Mouse (Mus musculus) ES-Bruce4 (cell line): ENCODE data around the gene Fbxo5. TPM values are rescaled to one million over a fixed set of nuclear protein-coding genes. Genes with fewer than 3 reads are reported as not detected.
A peak's percentile ranks its signal among the peaks of the same experiment; 100 is the strongest.

ENCODE experiments used
- H3K27ac ChIP-seq: 2 replicates; pipeline ENCODE4 v1.5.1; 2012; ENCODE audit warnings: low read length, inconsistent platforms; ENCODE audit not compliant: insufficient read depth
- H3K27me3 ChIP-seq: 2 replicates; pipeline ENCODE4 v1.6.1; 2012; ENCODE audit warnings: mild to moderate bottlenecking, low read length, inconsistent platforms; ENCODE audit not compliant: control insufficient read depth, poor library complexity, insufficient read depth, severe bottlenecking
- H3K36me3 ChIP-seq: 2 replicates; pipeline ENCODE4 v1.6.1; 2012; ENCODE audit warnings: inconsistent platforms, mild to moderate bottlenecking, low read length, moderate library complexity; ENCODE audit not compliant: control insufficient read depth, poor library complexity, insufficient read depth, severe bottlenecking
- H3K4me1 ChIP-seq: one replicate; pipeline ENCODE4 v1.8.1; 2011; ENCODE audit warnings: low read length; ENCODE audit not compliant: control insufficient read depth, insufficient read depth
- H3K4me3 ChIP-seq: 2 replicates; pipeline ENCODE4 v1.5.1; 2011; ENCODE audit warnings: low read depth, mild to moderate bottlenecking, low read length
- H3K9ac ChIP-seq: 2 replicates; pipeline ENCODE4 v1.6.1; 2012; ENCODE audit warnings: low read depth, mild to moderate bottlenecking, inconsistent platforms; ENCODE audit not compliant: poor library complexity, severe bottlenecking
- H3K9me3 ChIP-seq: replicated peaks from 2 replicates; pipeline ENCODE4 v1.6.1; 2012; ENCODE audit warnings: mild to moderate bottlenecking, low read length, inconsistent platforms; ENCODE audit not compliant: control insufficient read depth, poor library complexity, insufficient read depth, severe bottlenecking
- CTCF ChIP-seq: IDR thresholded peaks from one replicate; pipeline ENCODE4 v1.8.1; 2011; ENCODE audit warnings: low read depth, low read length
- EP300 ChIP-seq: IDR thresholded peaks from 2 replicates; pipeline ENCODE4 v1.6.1; 2011; ENCODE audit warnings: low read depth, low read length; ENCODE audit not compliant: insufficient read depth
- POLR2A ChIP-seq: IDR thresholded peaks from one replicate; pipeline ENCODE4 v1.8.1; 2011; ENCODE audit warnings: low read length; ENCODE audit not compliant: insufficient read depth
- polyA plus RNA-seq: library from polyadenylated mRNA; stranded (reverse); fragments of >200 nt; gene quantifications from 2 replicates; pipeline ENCODE4 v1.2.4, GENCODE M21; 2011; ENCODE audit warnings: low read depth; ENCODE audit not compliant: missing spikeins, insufficient read depth, insufficient read length

Gene Fbxo5
- polyA plus RNA-seq: 82.6 and 90.1 TPM in 2 replicates

DNA sequence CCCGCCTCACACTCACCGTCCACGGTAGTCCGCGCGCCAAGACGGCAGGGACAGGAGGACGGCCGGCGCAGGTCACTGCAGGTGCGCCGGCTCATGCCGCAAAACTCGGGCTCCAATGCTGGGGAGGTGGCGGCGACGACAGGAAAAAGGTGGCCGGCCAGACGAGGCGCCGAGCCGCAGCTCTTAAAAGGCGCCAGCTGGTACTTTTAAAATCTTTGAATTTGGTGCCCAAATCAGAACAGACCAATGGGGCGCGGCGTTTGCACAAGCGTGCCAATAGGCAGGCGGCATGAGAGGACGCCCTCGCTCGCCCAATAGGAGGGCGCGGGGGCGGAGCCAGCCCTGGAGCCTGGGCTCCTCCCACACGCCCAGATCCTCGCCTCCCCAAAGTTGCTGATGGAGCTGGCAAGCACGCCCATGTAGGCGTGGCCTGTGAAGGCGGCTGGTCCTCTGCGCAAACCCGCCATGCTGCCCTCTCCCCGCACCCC, at the start of gene Fbxo5:
Gene Fbxo5, minus strand, starts transcription at position 358 of the 488 bp plus-strand sequence.
- Histone ChIP-seq H3K4me1 (no peaks in the 10 kb centered on the region), H3K27me3 (no peaks in the 10 kb centered on the region), H3K9me3 (no peaks in the 10 kb centered on the region), H3K9ac (peak within 1 kb of the TSS; percentile 82), H3K27ac (peak within 1 kb of the TSS; percentile 78), H3K4me3 (peak within 1 kb of the TSS; percentile 97), H3K36me3 (peaks cover 34% of the 10 kb centered on the region)
- no peak for TF ChIP-seq EP300
- TF ChIP-seq POLR2A: peak; percentile 71
- TF ChIP-seq CTCF: no peak

DNA sequence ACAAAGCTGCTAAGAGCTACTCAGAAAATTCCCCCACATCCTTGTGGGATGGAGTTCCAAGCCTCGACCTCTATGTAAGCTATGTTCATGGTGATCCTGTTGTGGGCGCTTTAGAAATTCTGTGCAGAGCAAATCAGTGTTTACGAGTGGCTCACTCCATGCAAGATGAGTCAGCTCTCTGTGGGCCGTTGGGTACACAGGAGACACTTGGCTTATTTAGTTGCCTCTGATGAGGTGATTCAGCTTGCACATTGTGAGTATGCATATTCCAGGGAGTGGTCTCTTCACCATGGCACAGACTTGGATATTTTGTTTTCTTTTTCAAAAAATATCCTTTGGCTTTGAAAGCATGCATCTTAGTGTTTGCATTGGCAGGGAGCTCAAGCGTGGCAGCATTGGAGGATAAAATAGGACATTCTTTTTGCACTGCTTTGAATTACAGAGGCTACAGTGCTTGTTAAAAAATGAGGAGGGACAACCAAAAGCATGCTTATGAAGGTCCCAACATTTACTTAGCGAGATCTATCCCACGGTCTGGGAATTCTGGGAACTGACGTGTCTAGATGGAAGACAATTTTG, 48.0 kb upstream of the Fbxo5 start:
- TF ChIP-seq EP300 (no peak), CTCF (no peak), POLR2A (no peak)
- H3K36me3 ChIP-seq: no peaks in the 10 kb centered on the region
- no peak overlapping the region for H3K9ac ChIP-seq
- peaks cover 3% of the 10 kb centered on the region for H3K4me1 ChIP-seq
- H3K27ac ChIP-seq: no peak overlapping the region
- no peak overlapping the region for H3K4me3 ChIP-seq
- no peaks in the 10 kb centered on the region; the same call in 1 of the 2 replicates for H3K27me3 ChIP-seq
- peaks cover 5% of the 10 kb centered on the region; the same call in 1 of the 2 replicates for H3K9me3 ChIP-seq

DNA sequence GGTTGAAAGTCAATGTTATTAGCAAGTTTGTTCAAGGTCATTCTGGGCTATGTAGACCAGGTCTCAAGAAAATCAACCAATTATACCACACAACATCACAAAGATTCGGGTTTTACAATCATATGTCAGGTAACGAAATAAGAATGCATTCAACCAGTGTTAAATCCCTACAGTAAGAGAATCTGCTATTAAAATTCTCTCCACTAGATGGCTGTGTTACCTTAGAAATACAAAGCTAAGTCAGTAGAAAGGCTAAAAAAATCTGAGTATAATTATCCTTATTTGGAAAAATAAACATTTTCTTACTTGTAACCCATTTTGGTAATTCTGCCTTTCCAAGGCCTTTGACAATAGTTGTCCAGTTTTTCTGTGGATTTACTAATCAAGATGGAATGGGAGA, 41.5 kb upstream of the Fbxo5 start:
- H3K27me3 ChIP-seq: no peaks in the 10 kb centered on the region; the same call in 1 of the 2 replicates
- no peaks in the 10 kb centered on the region for H3K9me3 ChIP-seq
- TF ChIP-seq POLR2A: no peak
- H3K9ac ChIP-seq: no peak overlapping the region
- H3K4me1 ChIP-seq: no peaks in the 10 kb centered on the region
- H3K4me3 ChIP-seq: no peak overlapping the region
- no peak overlapping the region for H3K27ac ChIP-seq
- no peaks in the 10 kb centered on the region for H3K36me3 ChIP-seq

DNA sequence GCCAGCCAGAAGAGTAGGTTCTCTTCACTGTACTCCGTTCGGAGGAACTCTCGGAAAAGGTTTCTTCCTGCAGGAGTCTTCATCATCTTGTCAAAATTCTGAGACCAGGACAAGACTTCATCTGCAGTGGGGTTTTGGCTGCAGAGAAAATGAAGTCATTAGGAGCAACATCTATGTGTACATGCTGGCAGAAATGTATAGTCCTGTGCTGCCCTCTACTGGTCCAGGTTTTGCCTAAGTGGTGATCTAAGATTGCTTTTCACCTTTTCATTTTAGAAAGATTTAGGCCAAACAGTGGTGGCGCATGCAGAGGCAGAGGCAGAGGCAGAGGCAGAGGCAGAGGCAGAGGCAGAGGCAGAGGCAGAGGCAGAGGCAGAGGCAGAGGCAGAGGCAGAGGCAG, 36.0 kb upstream of the Fbxo5 start:
- Histone ChIP-seq H3K9me3 (no peaks in the 10 kb centered on the region), H3K4me1 (no peaks in the 10 kb centered on the region), H3K27me3 (no peaks in the 10 kb centered on the region), H3K27ac (no peak overlapping the region), H3K36me3 (no peaks in the 10 kb centered on the region), H3K4me3 (no peak overlapping the region), H3K9ac (no peak overlapping the region)
- TF ChIP-seq EP300 (no peak), POLR2A (no peak), CTCF (peak; percentile 10)

DNA sequence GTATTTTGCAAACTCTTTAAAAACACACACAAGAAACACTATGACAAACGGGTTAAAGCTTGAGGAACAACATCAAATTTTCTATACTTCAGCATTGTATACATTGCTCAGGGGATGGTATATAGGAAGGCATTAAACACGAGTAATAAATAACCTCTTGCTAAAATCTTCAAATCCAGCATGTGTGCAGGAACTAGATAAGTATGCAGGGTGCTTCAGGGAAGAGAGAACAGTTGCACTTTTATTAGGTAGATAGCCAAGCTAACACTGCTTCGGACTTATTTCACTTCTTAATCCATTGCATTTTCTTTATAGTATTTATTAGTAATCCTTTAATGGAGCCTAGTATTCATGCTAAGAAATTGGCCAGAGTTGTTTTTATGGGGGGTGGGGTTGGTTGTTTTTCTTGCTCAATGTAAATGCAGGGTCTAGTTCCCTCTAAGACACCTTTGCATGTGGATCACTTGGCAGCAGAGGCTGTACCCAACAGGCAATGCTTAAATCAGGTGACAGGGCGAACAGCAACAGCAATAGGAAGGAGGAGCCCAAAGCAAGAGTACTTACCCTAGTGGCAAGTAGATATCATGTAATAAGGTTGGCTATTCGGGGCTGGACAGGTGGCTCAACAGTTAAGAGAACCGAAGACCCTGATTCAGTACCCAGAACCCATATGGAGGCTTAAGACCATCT, 21.1 kb upstream of the Fbxo5 start:
- Histone ChIP-seq H3K27ac (no peak overlapping the region), H3K9me3 (no peaks in the 10 kb centered on the region), H3K27me3 (no peaks in the 10 kb centered on the region), H3K4me1 (no peaks in the 10 kb centered on the region), H3K4me3 (no peak overlapping the region), H3K36me3 (peaks cover 3% of the 10 kb centered on the region; the same call in 1 of the 2 replicates), H3K9ac (no peak overlapping the region)
- TF ChIP-seq CTCF: no peak
- TF ChIP-seq EP300: no peak
- no peak for TF ChIP-seq POLR2A

DNA sequence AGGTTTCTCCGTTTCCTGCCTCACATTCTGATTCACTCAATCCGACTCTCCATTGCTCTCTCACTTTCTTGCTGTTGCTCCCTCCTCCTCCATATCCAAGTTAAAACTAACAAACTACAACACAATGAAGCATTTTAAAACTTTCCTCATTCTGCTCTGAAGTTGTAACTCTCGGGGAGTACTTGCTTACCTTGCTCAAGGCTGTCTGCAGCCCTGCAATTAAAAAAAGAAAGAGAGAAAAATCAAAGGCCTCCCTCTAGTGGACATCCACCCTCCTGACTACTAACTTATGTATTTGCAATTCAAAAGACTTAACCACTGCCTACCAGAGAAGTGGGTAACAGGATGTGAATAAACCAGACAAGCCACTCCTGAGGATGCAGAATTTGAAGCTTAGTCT, 19.4 kb upstream of the Fbxo5 start:
- Histone ChIP-seq H3K36me3 (peaks cover 8% of the 10 kb centered on the region), H3K9me3 (no peaks in the 10 kb centered on the region), H3K27me3 (no peaks in the 10 kb centered on the region), H3K27ac (peak overlapping the region; percentile 94), H3K4me1 (no peaks in the 10 kb centered on the region), H3K4me3 (peak overlapping the region; percentile 69), H3K9ac (peak overlapping the region; percentile 85)
- TF ChIP-seq POLR2A (no peak), EP300 (no peak), CTCF (no peak)
